Mouse (Mus musculus) bone marrow, adult 2 months (tissue): Measurements from ENCODE around the gene Unc80. TPM values are rescaled to one million over a fixed set of nuclear protein-coding genes. Genes with fewer than 3 reads are reported as not detected.

Experiments used
- H3K27ac ChIP-seq: fragments of 200-500 bp; 2 replicates; pipeline ENCODE4 v1.5.1; 2012; ENCODE audit warnings: low read depth, mild to moderate bottlenecking, control low read depth, inconsistent platforms, low read length; ENCODE audit not compliant: control insufficient read depth, poor library complexity, insufficient read depth
- H3K4me1 ChIP-seq: fragments of 200-500 bp; 2 replicates; pipeline ENCODE4 v1.6.1; 2011; ENCODE audit warnings: low read length; ENCODE audit not compliant: control insufficient read depth, insufficient read depth
- H3K4me3 ChIP-seq: fragments of 200-500 bp; replicated peaks from 2 replicates; pipeline ENCODE3; 2011; ENCODE audit warnings: mild to moderate bottlenecking, low read depth, low read length, control low read depth; ENCODE audit not compliant: control insufficient read depth
- CTCF ChIP-seq: fragments of 200-500 bp; IDR thresholded peaks from 2 replicates; pipeline ENCODE4 v1.5.1; 2011; ENCODE audit warnings: low read length, control low read depth; ENCODE audit not compliant: control insufficient read depth, insufficient read depth
- POLR2A ChIP-seq: fragments of 200-500 bp; IDR thresholded peaks from 2 replicates; pipeline ENCODE4 v1.6.1; 2011; ENCODE audit warnings: low read depth, mild to moderate bottlenecking, control low read depth, low read length, borderline replicate concordance; ENCODE audit not compliant: control insufficient read depth
- WGBS: fragments of 180-500 bp; shearing (Covaris S2); methylation state at CpG from one replicate; pipeline ENCODE4 v1.1.7; 2018; 5-methylcytosine and 5-hydroxymethylcytosine counted together
- polyA plus RNA-seq: library from polyadenylated mRNA; stranded (reverse); fragments of >200 nt; gene quantifications from 2 replicates; pipeline ENCODE4 v1.2.4, GENCODE M21; 2011; ENCODE audit warnings: low replicate concordance; ENCODE audit not compliant: missing spikeins, insufficient read depth, insufficient read length

Gene Unc80
- polyA plus RNA-seq, 1 experiment: not detected

DNA sequence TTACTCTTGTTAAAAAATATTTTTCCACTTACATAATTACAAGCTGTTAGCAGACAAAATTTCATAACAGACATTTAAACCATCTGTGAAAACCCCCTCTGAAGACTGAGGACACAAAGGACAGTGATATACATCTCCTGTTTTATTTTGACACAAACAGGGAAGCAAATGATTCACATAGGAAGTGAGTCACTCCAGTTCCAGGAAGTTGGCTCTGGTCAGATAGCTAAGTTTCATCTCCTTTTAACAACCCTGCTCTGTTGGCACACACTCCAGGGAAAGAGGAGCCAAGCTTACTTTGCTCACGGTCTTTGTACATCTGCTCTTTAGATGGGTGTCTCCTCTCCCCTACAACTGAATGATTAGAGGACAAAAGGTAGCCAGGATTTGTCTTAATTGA is 181.8 kb downstream of the Unc80 start:
- WGBS: 41% methylated on average over 1 of the region's 1 CpGs
- no peak overlapping the region for H3K27ac ChIP-seq

GRCm38 (mm10) chr1:66655119-66655746 is 187.1 kb downstream of the Unc80 start:
- no peak overlapping the region for H3K27ac ChIP-seq
- H3K4me1 ChIP-seq: no peaks in the 10 kb centered on the region
- TF ChIP-seq POLR2A (no peak), CTCF (no peak)
- WGBS: 70% methylated on average over 4 of the region's 4 CpGs
- H3K4me3 ChIP-seq: no peak overlapping the region

More for the DNA sequence above, 181.8 kb downstream of the Unc80 start:
- no peak for TF ChIP-seq POLR2A
- no peak for TF ChIP-seq CTCF
- no peaks in the 10 kb centered on the region; the same call in 1 of the 2 replicates for H3K4me1 ChIP-seq
- no peak overlapping the region for H3K4me3 ChIP-seq

DNA sequence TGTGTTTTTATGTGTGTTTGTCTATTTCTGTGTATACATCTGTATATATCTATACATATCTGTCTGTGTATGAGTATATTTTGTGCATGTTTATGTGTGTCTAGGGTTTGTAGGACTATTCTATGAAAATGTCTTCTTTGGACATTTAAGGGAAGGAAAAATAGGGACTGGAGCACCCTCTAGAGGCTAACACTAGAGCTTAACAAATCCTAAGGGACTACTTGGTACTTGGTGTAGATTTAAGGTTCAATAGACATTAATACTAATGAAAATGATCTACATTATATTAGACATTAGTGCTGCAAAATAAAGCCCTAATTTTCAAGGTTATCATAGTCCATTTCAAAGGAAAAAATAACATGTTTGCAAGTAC is 187.6 kb downstream of the Unc80 start:
- TF ChIP-seq CTCF: no peak
- Histone ChIP-seq H3K4me3 (no peak overlapping the region), H3K4me1 (no peaks in the 10 kb centered on the region), H3K27ac (no peak overlapping the region)

GRCm38 (mm10) chr1:66671475-66671874 is 203.3 kb downstream of the Unc80 start:
- H3K4me3 ChIP-seq: no peak overlapping the region
- WGBS: 82% methylated on average over 7 of the region's 7 CpGs
- H3K27ac ChIP-seq: no peak overlapping the region
- no peak for TF ChIP-seq POLR2A
- no peak for TF ChIP-seq CTCF
- H3K4me1 ChIP-seq: no peaks in the 10 kb centered on the region

DNA sequence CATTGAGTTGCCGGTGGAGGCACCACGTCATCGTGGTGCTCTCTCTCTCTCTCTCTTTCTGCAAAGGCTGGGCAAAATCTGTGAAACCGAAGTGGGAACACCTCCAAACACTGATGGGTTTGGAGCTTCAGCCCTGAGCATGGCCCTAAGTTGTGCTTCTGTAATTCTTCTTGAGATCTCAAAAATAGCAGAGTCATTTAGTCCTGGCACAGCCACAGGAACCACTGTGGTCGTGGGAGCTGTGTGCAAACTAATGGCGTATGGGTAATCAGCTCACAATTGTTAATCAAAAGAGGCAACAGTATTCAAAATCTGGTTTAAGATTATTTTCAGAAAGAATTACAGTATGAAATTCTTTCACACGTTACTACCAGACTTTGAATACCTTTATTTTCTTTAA is 204.6 kb downstream of the Unc80 start:
- 11% methylated on average over 7 of the region's 7 CpGs for WGBS
- Histone ChIP-seq H3K27ac (no peak overlapping the region), H3K4me1 (no peaks in the 10 kb centered on the region), H3K4me3 (no peak overlapping the region)
- TF ChIP-seq POLR2A: no peak
- no peak for TF ChIP-seq CTCF

GRCm38 (mm10) chr1:66677928-66678327 is 209.8 kb downstream of the Unc80 start:
- Histone ChIP-seq H3K4me3 (no peak overlapping the region), H3K27ac (no peak overlapping the region), H3K4me1 (no peaks in the 10 kb centered on the region)
- TF ChIP-seq CTCF (no peak), POLR2A (no peak)
- 74% methylated on average over 14 of the region's 14 CpGs for WGBS

DNA sequence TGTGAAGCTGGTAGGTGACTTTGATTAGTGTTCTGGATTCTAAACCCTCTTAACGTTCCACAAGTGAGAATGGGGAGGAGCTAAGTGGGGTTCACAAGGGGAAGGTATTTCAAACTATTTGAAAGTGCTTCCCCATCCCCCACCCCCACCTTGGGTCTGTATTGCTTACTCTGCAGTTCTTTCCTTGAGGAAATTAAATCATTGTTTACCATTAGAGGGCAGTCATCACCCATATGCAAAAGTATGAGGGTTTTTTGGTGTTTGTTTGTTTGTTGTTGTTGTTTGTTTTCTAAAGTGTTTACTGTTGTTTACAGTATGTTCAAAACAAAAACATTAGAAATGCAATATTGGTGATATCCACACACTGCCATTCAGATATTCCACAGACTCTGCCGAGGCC is 210.5 kb downstream of the Unc80 start:
- 45% methylated on average over 2 of the region's 2 CpGs for WGBS
- no peak overlapping the region for H3K27ac ChIP-seq
- TF ChIP-seq CTCF (no peak), POLR2A (no peak)
- H3K4me1 ChIP-seq: no peaks in the 10 kb centered on the region
- no peak overlapping the region for H3K4me3 ChIP-seq

DNA sequence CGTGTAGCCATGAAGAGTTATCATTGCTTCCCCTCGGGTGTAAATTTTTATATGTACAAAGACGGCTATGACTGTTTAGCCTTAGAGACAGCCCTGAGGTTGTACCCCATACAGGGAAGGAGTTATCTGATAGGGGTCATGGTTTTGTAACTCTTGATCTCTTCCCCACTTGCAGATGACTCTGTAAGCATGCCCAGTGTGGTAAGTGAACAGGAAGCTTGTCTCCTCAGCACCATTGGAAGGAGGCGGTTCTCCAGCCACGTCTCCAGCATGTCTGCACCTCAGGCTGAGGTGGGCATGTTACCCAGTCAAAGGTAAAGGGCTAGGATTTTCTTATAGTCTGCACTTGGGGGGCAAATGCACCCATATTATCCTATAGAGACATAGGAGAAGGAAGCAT is 214.8 kb downstream of the Unc80 start:
- Histone ChIP-seq H3K4me1 (no peaks in the 10 kb centered on the region), H3K27ac (no peak overlapping the region), H3K4me3 (no peak overlapping the region)
- TF ChIP-seq POLR2A (no peak), CTCF (no peak)
- 47% methylated on average over 5 of the region's 5 CpGs for whole genome bisulfite sequencing

DNA sequence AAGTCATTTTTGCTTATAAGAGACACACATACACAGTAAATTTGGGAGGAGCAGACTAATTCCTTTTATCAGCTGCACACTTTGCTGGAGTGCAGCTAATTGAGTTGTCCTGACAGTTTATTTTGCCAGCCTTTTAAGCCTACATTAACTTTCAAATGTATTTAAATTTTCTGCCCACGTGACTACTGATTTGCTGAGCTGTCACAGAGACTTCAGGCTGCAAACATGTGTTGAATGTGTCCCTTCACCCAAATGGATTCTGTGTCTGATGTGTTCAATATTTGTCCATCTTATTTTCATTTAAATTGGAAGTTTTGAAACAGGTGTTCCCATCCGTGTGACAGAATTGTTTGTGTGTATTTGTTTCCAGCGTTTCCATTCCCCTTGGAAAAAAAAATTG is 223.6 kb downstream of the Unc80 start:
- WGBS: 76% methylated on average over 3 of the region's 3 CpGs
- Histone ChIP-seq H3K4me1 (no peaks in the 10 kb centered on the region; the same call in 1 of the 2 replicates), H3K27ac (no peak overlapping the region), H3K4me3 (no peak overlapping the region)
- TF ChIP-seq CTCF: no peak
- no peak for TF ChIP-seq POLR2A
